Mouse (Mus musculus) testis, adult 2 months (tissue): ENCODE measurements around the gene Rps27. TPM values are rescaled to one million over a fixed set of nuclear protein-coding genes. Genes with fewer than 3 reads are reported as not detected.

Source experiments
- H3K27ac ChIP-seq: fragments of 200-500 bp; 2 replicates; pipeline ENCODE4 v1.5.1; 2012; ENCODE audit warnings: low read depth, low read length; ENCODE audit not compliant: control insufficient read depth, insufficient read depth
- H3K27me3 ChIP-seq: fragments of 200-500 bp; 2 replicates; pipeline ENCODE4 v1.6.1; 2012; ENCODE audit warnings: mild to moderate bottlenecking, low read length, moderate library complexity; ENCODE audit not compliant: control insufficient read depth, insufficient read depth
- H3K36me3 ChIP-seq: fragments of 200-500 bp; 2 replicates; pipeline ENCODE4 v1.6.1; 2012; ENCODE audit warnings: mild to moderate bottlenecking, low read length; ENCODE audit not compliant: control insufficient read depth, insufficient read depth
- H3K4me1 ChIP-seq: fragments of 200-500 bp; 2 replicates; pipeline ENCODE4 v1.6.1; 2012; ENCODE audit warnings: low read length; ENCODE audit not compliant: control insufficient read depth, insufficient read depth
- H3K4me3 ChIP-seq: fragments of 200-500 bp; 2 replicates; pipeline ENCODE4 v1.5.1; 2012; ENCODE audit warnings: low read depth, mild to moderate bottlenecking, low read length, moderate library complexity, mixed read lengths; ENCODE audit not compliant: control insufficient read depth
- CTCF ChIP-seq: fragments of 200-500 bp; IDR thresholded peaks from 2 replicates; pipeline ENCODE4 v1.5.1; 2012; ENCODE audit warnings: low read depth, mild to moderate bottlenecking, inconsistent platforms, low read length, moderate library complexity; ENCODE audit not compliant: control insufficient read depth, insufficient read depth, insufficient replicate concordance
- POLR2A ChIP-seq: fragments of 200-500 bp; IDR thresholded peaks from 2 replicates; pipeline ENCODE4 v1.6.1; 2012; ENCODE audit warnings: low read depth, mild to moderate bottlenecking, inconsistent platforms, low read length, moderate library complexity; ENCODE audit not compliant: control insufficient read depth
- polyA plus RNA-seq: library from polyadenylated mRNA; depleted of rRNA; stranded (reverse); fragments of >200 nt; gene quantifications from 2 replicates; pipeline ENCODE4 v1.2.3, GENCODE M21; 2012; rRNA removed

Gene Rps27
- 962 and 971 TPM in 2 replicates for polyA plus RNA-seq

GRCm38 (mm10) chr3:90213377-90213866 lies at the start of gene Rps27, which contains the start of gene Rab13:
Gene Rps27, minus strand, starts transcription at chr3:90213651.
Gene Rab13, plus strand, starts transcription at chr3:90213695.
- TF ChIP-seq POLR2A, result peak; percentile 100
- peak; percentile 31; the same call in 1 of the 2 replicates for TF ChIP-seq CTCF
- Histone ChIP-seq H3K4me3 (peak within 1 kb of the TSS; percentile 90), H3K4me1 (peaks cover 2% of the 10 kb centered on the region), H3K27me3 (no peaks in the 10 kb centered on the region), H3K36me3 (peaks cover 1% of the 10 kb centered on the region; the same call in 1 of the 2 replicates), H3K27ac (peak within 1 kb of the TSS; percentile 86)

- TF ChIP-seq CTCF (no peak), POLR2A (no peak)
- H3K27ac ChIP-seq, result no peak overlapping the region
Observed at GRCm38 (mm10) chr3:90258521-90258920, 45.1 kb upstream of the Rps27 start.

GRCm38 (mm10) chr3:90256731-90257530 lies 43.5 kb upstream of the Rps27 start:
- TF ChIP-seq CTCF (no peak), POLR2A (no peak)
- Histone ChIP-seq H3K27me3 (no peaks in the 10 kb centered on the region), H3K4me1 (peaks cover 7% of the 10 kb centered on the region), H3K27ac (no peak overlapping the region), H3K4me3 (no peak overlapping the region), H3K36me3 (peaks cover 3% of the 10 kb centered on the region)

More at GRCm38 (mm10) chr3:90258521-90258920, 45.1 kb upstream of the Rps27 start:
- Histone ChIP-seq H3K27me3 (no peaks in the 10 kb centered on the region), H3K4me1 (peaks cover 7% of the 10 kb centered on the region), H3K36me3 (peaks cover 3% of the 10 kb centered on the region), H3K4me3 (no peak overlapping the region)

GRCm38 (mm10) chr3:90255784-90256353 lies 42.4 kb upstream of the Rps27 start:
- peaks cover 7% of the 10 kb centered on the region for H3K4me1 ChIP-seq
- H3K27ac ChIP-seq, result no peak overlapping the region
- H3K36me3 ChIP-seq, result peaks cover 3% of the 10 kb centered on the region
- H3K4me3 ChIP-seq, result peak overlapping the region; percentile 15; the same call in 1 of the 2 replicates
- H3K27me3 ChIP-seq, result no peaks in the 10 kb centered on the region
- TF ChIP-seq POLR2A (no peak), CTCF (no peak)

- TF ChIP-seq POLR2A (no peak), CTCF (no peak)
- no peaks in the 10 kb centered on the region for H3K27me3 ChIP-seq
- H3K4me3 ChIP-seq, result peak overlapping the region; percentile 100
- H3K4me1 ChIP-seq, result peaks cover 7% of the 10 kb centered on the region
- peaks cover 3% of the 10 kb centered on the region for H3K36me3 ChIP-seq
- no peak overlapping the region for H3K27ac ChIP-seq
Observed at GRCm38 (mm10) chr3:90255194-90255565, 41.7 kb upstream of the Rps27 start.

GRCm38 (mm10) chr3:90254419-90255193 lies 41.2 kb upstream of the Rps27 start:
- peaks cover 3% of the 10 kb centered on the region for H3K36me3 ChIP-seq

More at GRCm38 (mm10) chr3:90254419-90255193, 41.2 kb upstream of the Rps27 start:
- peak overlapping the region; percentile 100 for H3K4me3 ChIP-seq
- H3K4me1 ChIP-seq, result peaks cover 7% of the 10 kb centered on the region
- no peak for TF ChIP-seq CTCF
- TF ChIP-seq POLR2A, result no peak
- H3K27me3 ChIP-seq, result no peaks in the 10 kb centered on the region
- peak overlapping the region; percentile 96 for H3K27ac ChIP-seq
